Mouse (Mus musculus) midbrain, embryonic 15.5 days (tissue): ENCODE measurements at regions not wholly inside any gene's neighbourhood (a gene's known extent, or its start where the extent isn't known, plus 50 kb on each side); places are given as distances from the start of the nearest gene placed in this dataset.

Experiments
- ATAC-seq: fragments of 200-750 bp; cut with Nextera tagmentation; replicated peaks from 2 replicates; pipeline ENCODE4 v1.8.0; 2017; ENCODE audit warnings: moderate TSS enrichment
- H3K27ac ChIP-seq: fragments of 300-500 bp; sonication (generic); 2 replicates; pipeline ENCODE4 v1.5.1; 2015; ENCODE audit warnings: mild to moderate bottlenecking, inconsistent platforms
- H3K27me3 ChIP-seq: fragments of 300-500 bp; sonication (generic); replicated peaks from 2 replicates; pipeline ENCODE4 v1.6.1; 2015; ENCODE audit warnings: inconsistent platforms
- H3K36me3 ChIP-seq: fragments of 300-500 bp; sonication (generic); replicated peaks from 2 replicates; pipeline ENCODE4 v1.6.1; 2015; ENCODE audit warnings: inconsistent platforms
- H3K4me1 ChIP-seq: fragments of 300-500 bp; sonication (generic); 2 replicates; pipeline ENCODE4 v1.6.1; 2015; ENCODE audit warnings: inconsistent platforms
- H3K4me2 ChIP-seq: fragments of 300-500 bp; sonication (generic); 2 replicates; pipeline ENCODE4 v1.6.1; 2015; ENCODE audit warnings: inconsistent platforms, mild to moderate bottlenecking, moderate library complexity
- H3K4me3 ChIP-seq: fragments of 300-500 bp; sonication (generic); 2 replicates; pipeline ENCODE4 v1.5.1; 2015; ENCODE audit warnings: mild to moderate bottlenecking, inconsistent platforms
- H3K9ac ChIP-seq: fragments of 300-500 bp; sonication (generic); 2 replicates; pipeline ENCODE4 v1.6.1; 2015; ENCODE audit warnings: mild to moderate bottlenecking, inconsistent platforms
- H3K9me3 ChIP-seq: fragments of 300-500 bp; sonication (generic); 2 replicates; pipeline ENCODE4 v1.6.1; 2016; ENCODE audit warnings: inconsistent platforms
- WGBS: fragments of 180-500 bp; shearing (Covaris S2); methylation state at CpG from one replicate; pipeline ENCODE4 v1.1.7; 2015; ENCODE audit warnings: mixed read lengths; 5-methylcytosine and 5-hydroxymethylcytosine counted together

DNA sequence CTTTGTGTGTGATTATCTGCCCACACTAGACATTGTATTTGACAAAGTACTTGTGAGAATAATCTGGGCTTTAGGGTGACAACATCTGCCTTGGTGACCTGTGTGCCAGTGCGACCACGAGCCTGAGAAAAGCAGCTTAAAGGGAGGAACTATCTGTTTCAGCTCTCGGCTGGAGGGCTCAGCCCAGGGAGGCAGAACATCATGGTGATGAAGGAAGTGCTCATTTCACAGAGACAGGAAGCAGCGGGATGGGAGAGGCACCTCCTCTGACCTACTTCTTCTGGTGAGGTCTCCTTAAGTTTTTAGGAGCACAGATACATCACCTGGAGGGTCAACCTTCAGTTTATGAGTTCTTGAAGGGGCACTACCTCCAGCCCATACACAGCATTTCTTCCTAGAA is 89.8 kb downstream of the Kif26a start:
- H3K4me3 ChIP-seq, result no peak overlapping the region
- no peak for ATAC-seq
- no peak overlapping the region for H3K9ac ChIP-seq
- no peaks in the 10 kb centered on the region for H3K27me3 ChIP-seq
- no peaks in the 10 kb centered on the region for H3K9me3 ChIP-seq
- H3K27ac ChIP-seq, result no peak overlapping the region
- WGBS, result 40% methylated on average over 4 of the region's 4 CpGs
- H3K36me3 ChIP-seq, result no peaks in the 10 kb centered on the region
- H3K4me1 ChIP-seq, result peaks cover 46% of the 10 kb centered on the region
- H3K4me2 ChIP-seq, result no peak overlapping the region

GRCm38 (mm10) chr12:112237061-112237490 is 91.1 kb downstream of the Kif26a start:
- no peaks in the 10 kb centered on the region for H3K27me3 ChIP-seq
- H3K9ac ChIP-seq, result no peak overlapping the region
- H3K4me3 ChIP-seq, result no peak overlapping the region
- WGBS, result 43% methylated on average over 13 of the region's 13 CpGs
- H3K4me1 ChIP-seq, result peaks cover 55% of the 10 kb centered on the region
- H3K4me2 ChIP-seq, result no peak overlapping the region
- no peak for ATAC-seq
- 0 out of 2 replicates have a peak overlapping the region, but pooled peaks have one; percentile 53 for H3K27ac ChIP-seq
- no peaks in the 10 kb centered on the region for H3K36me3 ChIP-seq
- H3K9me3 ChIP-seq, result no peaks in the 10 kb centered on the region

DNA sequence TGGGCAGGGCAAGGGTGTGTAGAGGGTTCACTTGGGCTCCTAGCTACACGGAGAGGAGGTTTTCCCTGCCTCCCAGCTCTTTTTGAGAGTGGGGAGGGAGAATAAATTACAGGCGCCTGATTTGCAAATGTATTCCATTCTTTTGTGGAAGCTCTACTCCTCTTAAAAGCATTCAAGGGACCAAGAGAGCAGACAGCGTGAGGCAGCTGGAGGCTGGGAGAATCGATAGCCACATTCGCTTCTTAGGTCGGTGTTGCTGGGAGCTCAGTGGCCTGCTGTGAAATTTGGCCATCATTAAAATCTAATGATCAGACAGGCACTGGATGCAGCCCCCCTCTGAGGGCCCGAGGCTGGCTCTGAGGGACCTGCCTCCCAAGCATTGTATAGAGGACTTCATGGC is 92.8 kb downstream of the Kif26a start:
- Histone ChIP-seq H3K9me3 (no peaks in the 10 kb centered on the region), H3K36me3 (no peaks in the 10 kb centered on the region), H3K27me3 (no peaks in the 10 kb centered on the region), H3K27ac (peak overlapping the region; percentile 64), H3K9ac (no peak overlapping the region), H3K4me3 (no peak overlapping the region), H3K4me2 (no peak overlapping the region), H3K4me1 (peaks cover 50% of the 10 kb centered on the region)
- no peak for ATAC-seq
- WGBS, result 8% methylated on average over 7 of the region's 7 CpGs

DNA sequence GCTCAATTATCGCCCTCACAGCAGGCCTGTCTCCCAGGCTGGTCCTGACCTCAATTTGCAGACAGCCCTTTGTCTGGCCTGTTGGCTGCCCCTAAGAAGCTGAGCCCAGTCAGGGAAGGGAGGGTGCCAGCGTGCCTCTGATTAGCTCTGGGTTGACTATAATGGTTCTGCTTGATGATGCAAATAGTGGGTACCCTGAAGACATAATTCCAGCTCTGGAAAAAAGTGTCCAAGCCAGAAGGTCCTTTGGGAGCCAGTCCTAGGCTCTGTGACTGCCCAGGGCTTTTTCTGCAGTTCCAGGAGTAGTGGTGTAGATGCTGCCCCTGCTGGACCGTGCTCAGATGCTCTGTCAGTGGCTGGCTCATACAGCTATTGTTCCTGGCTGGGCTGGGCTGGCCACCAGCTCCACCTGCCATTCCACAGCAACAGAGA is 95.7 kb downstream of the Kif26a start:
- H3K9me3 ChIP-seq, result no peaks in the 10 kb centered on the region
- H3K4me3 ChIP-seq, result no peak overlapping the region
- H3K9ac ChIP-seq, result no peak overlapping the region
- no peak overlapping the region for H3K4me2 ChIP-seq
- peaks cover 46% of the 10 kb centered on the region for H3K4me1 ChIP-seq
- ATAC-seq, result peak; percentile 47
- 6% methylated on average over 3 of the region's 3 CpGs for WGBS
- peak overlapping the region; percentile 56 for H3K27ac ChIP-seq
- H3K36me3 ChIP-seq, result no peaks in the 10 kb centered on the region
- H3K27me3 ChIP-seq, result no peaks in the 10 kb centered on the region

DNA sequence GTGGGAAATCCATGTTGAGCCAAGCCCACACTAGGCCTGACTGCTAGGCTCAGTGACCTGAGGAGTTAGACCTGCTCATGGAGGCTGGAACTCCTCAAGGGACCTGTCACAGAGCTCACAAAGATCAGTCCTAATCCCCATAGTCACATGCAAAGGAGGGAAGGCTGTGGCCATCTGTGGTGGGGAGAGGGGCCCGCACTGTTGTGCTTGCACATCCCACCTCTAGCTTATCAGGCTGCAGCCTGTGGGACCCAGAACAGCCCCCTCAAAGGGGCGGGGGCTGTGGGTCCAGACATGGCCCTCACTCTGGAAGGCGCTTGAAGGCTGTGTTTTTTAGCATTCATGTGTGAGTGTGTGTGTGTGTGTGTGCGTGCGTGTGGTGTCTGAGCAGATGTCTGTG is 97.2 kb downstream of the Kif26a start:
- no peak overlapping the region; the same call in 1 of the 2 replicates for H3K9ac ChIP-seq
- no peak overlapping the region for H3K4me3 ChIP-seq
- H3K36me3 ChIP-seq, result no peaks in the 10 kb centered on the region
- H3K27ac ChIP-seq, result no peak overlapping the region
- 56% methylated on average over 5 of the region's 5 CpGs for WGBS
- no peak for ATAC-seq
- H3K27me3 ChIP-seq, result 0 out of 2 replicates have a peak, but pooled peaks cover 3% of the 10 kb centered on the region
- no peaks in the 10 kb centered on the region for H3K9me3 ChIP-seq
- no peak overlapping the region for H3K4me2 ChIP-seq
- peaks cover 38% of the 10 kb centered on the region for H3K4me1 ChIP-seq

DNA sequence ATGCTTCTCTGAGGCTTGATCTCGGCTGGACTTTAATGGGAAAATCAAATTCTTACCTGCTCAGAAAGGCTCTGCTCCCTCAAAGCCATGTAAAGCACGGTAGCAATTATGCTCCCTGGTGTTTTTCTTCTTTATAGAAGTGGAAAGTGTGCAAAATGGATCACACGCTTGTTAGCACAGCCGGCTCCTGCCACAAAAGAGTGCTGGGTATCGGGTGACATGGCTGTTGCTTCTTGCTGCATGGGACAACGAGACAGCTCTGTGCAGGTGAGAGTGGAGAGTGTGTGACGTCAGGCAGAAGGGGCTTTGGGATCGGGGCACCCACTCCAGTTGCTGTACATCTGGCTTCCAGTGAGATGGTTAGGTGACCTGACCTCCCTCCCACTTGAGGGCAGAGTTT is 104.9 kb downstream of the Kif26a start:
- H3K27me3 ChIP-seq, result 0 out of 2 replicates have a peak, but pooled peaks cover 3% of the 10 kb centered on the region
- peaks cover 23% of the 10 kb centered on the region for H3K4me1 ChIP-seq
- no peak for ATAC-seq
- H3K4me3 ChIP-seq, result no peak overlapping the region
- no peak overlapping the region for H3K4me2 ChIP-seq
- H3K9ac ChIP-seq, result no peak overlapping the region
- H3K9me3 ChIP-seq, result no peaks in the 10 kb centered on the region
- no peak overlapping the region for H3K27ac ChIP-seq
- no peaks in the 10 kb centered on the region for H3K36me3 ChIP-seq
- WGBS, result 31% methylated on average over 8 of the region's 8 CpGs

DNA sequence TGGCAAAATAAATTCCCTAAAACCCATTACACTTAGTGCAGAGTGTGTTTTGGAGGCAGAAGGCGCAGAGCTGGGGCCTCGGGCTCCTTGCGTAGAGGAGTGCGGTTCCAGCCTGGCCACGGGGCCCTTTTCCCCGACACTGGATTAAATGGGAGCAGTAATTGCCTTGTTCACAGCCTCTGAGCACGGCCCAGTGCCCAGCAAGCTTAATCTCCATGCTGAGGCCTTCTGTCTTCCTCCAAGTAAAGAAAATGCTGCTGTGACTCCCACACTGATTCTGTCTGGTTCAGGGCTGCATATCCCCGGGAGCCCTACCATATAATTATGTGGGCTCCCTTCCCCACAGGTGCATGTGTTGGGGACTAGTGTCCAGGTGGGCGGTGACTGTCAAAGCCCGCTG is 107.5 kb downstream of the Kif26a start:
- Histone ChIP-seq H3K9me3 (no peaks in the 10 kb centered on the region), H3K4me2 (no peak overlapping the region), H3K36me3 (no peaks in the 10 kb centered on the region), H3K9ac (no peak overlapping the region), H3K27me3 (no peaks in the 10 kb centered on the region), H3K27ac (peak overlapping the region; percentile 40; the same call in 1 of the 2 replicates), H3K4me1 (peaks cover 26% of the 10 kb centered on the region), H3K4me3 (no peak overlapping the region)
- no peak for ATAC-seq
- 36% methylated on average over 10 of the region's 10 CpGs for WGBS

DNA sequence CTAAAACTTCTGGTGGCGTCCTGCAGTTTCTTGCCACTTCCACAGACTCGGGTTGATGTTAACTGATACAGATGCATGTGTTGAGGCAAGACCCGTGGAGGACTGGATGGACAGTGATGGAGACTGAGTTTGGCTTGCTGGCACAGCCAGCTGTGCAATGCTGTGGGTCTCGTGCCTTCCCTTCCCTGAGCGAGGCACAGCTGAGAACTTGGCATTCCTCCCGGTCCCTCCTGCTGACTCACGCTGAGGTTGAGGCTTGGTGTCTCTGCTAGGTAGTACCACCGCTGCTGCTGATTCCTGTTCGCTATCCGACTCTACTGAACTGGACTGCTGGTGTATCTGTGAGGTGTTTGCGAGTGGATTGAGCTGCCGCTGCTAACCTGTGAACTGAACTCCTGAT is 109.2 kb downstream of the Kif26a start:
- peaks cover 22% of the 10 kb centered on the region for H3K4me1 ChIP-seq
- no peak for ATAC-seq
- WGBS, result 90% methylated on average over 12 of the region's 12 CpGs
- H3K4me3 ChIP-seq, result no peak overlapping the region
- H3K27me3 ChIP-seq, result no peaks in the 10 kb centered on the region
- H3K9me3 ChIP-seq, result no peaks in the 10 kb centered on the region
- no peak overlapping the region for H3K9ac ChIP-seq
- no peak overlapping the region for H3K27ac ChIP-seq
- H3K4me2 ChIP-seq, result no peak overlapping the region
- H3K36me3 ChIP-seq, result no peaks in the 10 kb centered on the region

GRCm38 (mm10) chr12:112257691-112258090 is 111.7 kb downstream of the Kif26a start:
- H3K36me3 ChIP-seq, result no peaks in the 10 kb centered on the region
- no peak overlapping the region for H3K4me2 ChIP-seq
- WGBS, result 25% methylated on average over 11 of the region's 11 CpGs
- H3K4me1 ChIP-seq, result peaks cover 11% of the 10 kb centered on the region; the same call in 1 of the 2 replicates
- H3K9me3 ChIP-seq, result no peaks in the 10 kb centered on the region
- no peak overlapping the region for H3K4me3 ChIP-seq
- ATAC-seq, result no peak
- H3K9ac ChIP-seq, result no peak overlapping the region
- H3K27me3 ChIP-seq, result 0 out of 2 replicates have a peak, but pooled peaks cover 3% of the 10 kb centered on the region
- H3K27ac ChIP-seq, result no peak overlapping the region

DNA sequence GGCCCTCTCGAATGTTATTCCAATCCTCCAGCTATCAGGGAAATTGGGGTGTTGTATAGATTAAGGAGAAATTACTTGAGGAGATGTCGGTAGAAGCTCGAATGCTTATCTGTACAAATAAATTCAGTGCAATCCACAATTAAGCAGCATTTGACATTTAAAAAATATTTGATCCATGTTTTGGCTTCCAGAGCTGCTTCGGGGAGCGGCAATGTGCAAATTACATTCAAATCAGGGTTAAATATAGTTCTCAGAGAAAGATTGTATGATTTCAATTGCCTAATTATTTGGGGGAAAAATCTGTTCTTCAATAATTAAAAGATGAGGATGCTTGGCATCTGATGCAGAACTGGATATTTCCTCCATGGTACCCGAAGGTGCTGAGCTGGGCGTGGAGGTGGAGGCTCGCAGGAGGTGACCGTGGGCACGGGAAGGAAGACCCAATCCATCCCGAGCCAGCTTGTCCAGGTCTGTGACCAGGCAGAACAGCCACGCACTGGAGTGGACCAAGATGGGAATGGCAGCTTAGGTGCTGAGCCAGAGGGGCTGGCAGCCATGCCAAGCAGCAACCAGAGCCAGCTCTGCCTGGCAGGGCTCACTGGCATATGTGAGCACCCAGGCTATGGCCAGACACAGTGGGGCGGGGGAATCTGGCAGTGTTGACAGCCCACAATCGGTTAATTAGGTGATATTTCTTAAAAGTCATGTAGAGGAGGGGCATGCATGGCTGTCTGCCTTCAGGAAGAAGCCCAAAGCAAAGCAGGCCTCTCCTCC is 117.5 kb downstream of the Kif26a start:
- no peak overlapping the region for H3K4me2 ChIP-seq
- no peak overlapping the region for H3K9ac ChIP-seq

GRCm38 (mm10) chr12:112264201-112264600 is 118.2 kb downstream of the Kif26a start:
- H3K4me3 ChIP-seq, result no peak overlapping the region
- 86% methylated on average over 7 of the region's 7 CpGs for WGBS
- no peaks in the 10 kb centered on the region for H3K36me3 ChIP-seq
- peaks cover 4% of the 10 kb centered on the region; the same call in 1 of the 2 replicates for H3K4me1 ChIP-seq
- no peaks in the 10 kb centered on the region for H3K9me3 ChIP-seq
- H3K27me3 ChIP-seq, result peaks cover 3% of the 10 kb centered on the region; the same call in 1 of the 2 replicates
- H3K27ac ChIP-seq, result no peak overlapping the region
- no peak overlapping the region for H3K4me2 ChIP-seq
- ATAC-seq, result peak; percentile 21; the same call in 1 of the 2 replicates
- no peak overlapping the region for H3K9ac ChIP-seq

More for the DNA sequence above, 117.5 kb downstream of the Kif26a start:
- no peaks in the 10 kb centered on the region for H3K36me3 ChIP-seq
- H3K27me3 ChIP-seq, result peaks cover 3% of the 10 kb centered on the region; the same call in 1 of the 2 replicates
- 72% methylated on average over 14 of the region's 14 CpGs for WGBS
- peak overlapping the region; percentile 44; the same call in 1 of the 2 replicates for H3K27ac ChIP-seq
- no peaks in the 10 kb centered on the region for H3K9me3 ChIP-seq
- peaks cover 4% of the 10 kb centered on the region; the same call in 1 of the 2 replicates for H3K4me1 ChIP-seq
- no peak overlapping the region for H3K4me3 ChIP-seq
- ATAC-seq, result 0 out of 2 replicates have a peak, but pooled peaks have one; percentile 49

GRCm38 (mm10) chr12:112265289-112265969 is 119.4 kb downstream of the Kif26a start:
- 81% methylated on average over 10 of the region's 10 CpGs for WGBS
- no peak for ATAC-seq
- H3K9ac ChIP-seq, result no peak overlapping the region

More at GRCm38 (mm10) chr12:112265289-112265969, 119.4 kb downstream of the Kif26a start:
- Histone ChIP-seq H3K4me2 (no peak overlapping the region), H3K9me3 (no peaks in the 10 kb centered on the region), H3K36me3 (no peaks in the 10 kb centered on the region), H3K27ac (no peak overlapping the region), H3K27me3 (peaks cover 3% of the 10 kb centered on the region; the same call in 1 of the 2 replicates), H3K4me1 (peaks cover 4% of the 10 kb centered on the region; the same call in 1 of the 2 replicates), H3K4me3 (no peak overlapping the region)
